Mouse (Mus musculus) hindbrain, embryonic 12.5 days (tissue): ENCODE data around the gene Pomt2. TPM values are rescaled to one million over a fixed set of nuclear protein-coding genes. Genes with fewer than 3 reads are reported as not detected.

ENCODE experiments used
- ATAC-seq: fragments of 200-750 bp; cut with Nextera tagmentation; 2 replicates; pipeline ENCODE4 v1.8.0; 2017; ENCODE audit warnings: moderate TSS enrichment; ENCODE audit not compliant: low FRiP score
- H3K27ac ChIP-seq: fragments of 300-500 bp; sonication (generic); 2 replicates; pipeline ENCODE4 v1.5.1; 2016; ENCODE audit warnings: mild to moderate bottlenecking
- H3K27me3 ChIP-seq: fragments of 300-500 bp; sonication (generic); 2 replicates; pipeline ENCODE4 v1.6.1; 2016; ENCODE audit warnings: mild to moderate bottlenecking
- H3K36me3 ChIP-seq: fragments of 300-500 bp; sonication (generic); 2 replicates; pipeline ENCODE4 v1.6.1; 2016; ENCODE audit warnings: mild to moderate bottlenecking
- H3K4me1 ChIP-seq: fragments of 300-500 bp; sonication (generic); 2 replicates; pipeline ENCODE4 v1.6.1; 2016
- H3K4me2 ChIP-seq: fragments of 300-500 bp; sonication (generic); replicated peaks from 2 replicates; pipeline ENCODE4 v1.6.1; 2016; ENCODE audit warnings: mild to moderate bottlenecking
- H3K4me3 ChIP-seq: fragments of 300-500 bp; sonication (generic); 2 replicates; pipeline ENCODE4 v1.5.1; 2016; ENCODE audit warnings: mild to moderate bottlenecking
- H3K9ac ChIP-seq: fragments of 300-500 bp; sonication (generic); 2 replicates; pipeline ENCODE4 v1.6.1; 2016; ENCODE audit warnings: mild to moderate bottlenecking, moderate library complexity
- H3K9me3 ChIP-seq: fragments of 300-500 bp; sonication (generic); replicated peaks from 2 replicates; pipeline ENCODE4 v1.6.1; 2016; ENCODE audit warnings: mild to moderate bottlenecking
- WGBS: fragments of 180-500 bp; shearing (Covaris S2); methylation state at CpG from one replicate; pipeline ENCODE4 v1.1.7; 2016; 5-methylcytosine and 5-hydroxymethylcytosine counted together
- polyA plus RNA-seq: library from polyadenylated mRNA; unstranded; fragments of >200 nt; fragmentation: Nextera tagmentation; extraction: Ambion mirVana; gene quantifications from 2 replicates; pipeline ENCODE4 v1.2.1, GENCODE M21; 2016

Gene Pomt2
- polyA plus RNA-seq, 1 experiment from 2014 or later, result 16.2 TPM

GRCm38 (mm10) chr12:87121918-87122589, 25.7 kb downstream of the Pomt2 start:
- no peak overlapping the region for H3K4me2 ChIP-seq
- H3K36me3 ChIP-seq, result peaks cover 50% of the 10 kb centered on the region
- H3K27me3 ChIP-seq, result no peaks in the 10 kb centered on the region
- H3K9me3 ChIP-seq, result no peaks in the 10 kb centered on the region
- 97% methylated on average over 4 of the region's 4 CpGs for WGBS
- no peaks in the 10 kb centered on the region for H3K4me1 ChIP-seq
- H3K27ac ChIP-seq, result no peak overlapping the region
- no peak for ATAC-seq
- H3K4me3 ChIP-seq, result no peak overlapping the region
- H3K9ac ChIP-seq, result no peak overlapping the region

- H3K27me3 ChIP-seq, result peaks cover 15% of the 10 kb centered on the region
- peaks cover under 1% of the 10 kb centered on the region for H3K4me1 ChIP-seq
- H3K36me3 ChIP-seq, result peaks cover 29% of the 10 kb centered on the region
- H3K9ac ChIP-seq, result no peak overlapping the region
- WGBS, result 47% methylated on average over 3 of the region's 3 CpGs
- no peak overlapping the region for H3K4me3 ChIP-seq
- H3K4me2 ChIP-seq, result no peak overlapping the region
- ATAC-seq, result 0 out of 2 replicates have a peak, but pooled peaks have one; percentile 40
- H3K27ac ChIP-seq, result no peak overlapping the region
- no peaks in the 10 kb centered on the region for H3K9me3 ChIP-seq
These were observed 40.3 kb downstream of the Pomt2 start for GRCm38 (mm10) chr12:87107357-87107977.

GRCm38 (mm10) chr12:87104796-87105195, 43.0 kb downstream of the Pomt2 start:
- Histone ChIP-seq H3K36me3 (peaks cover 13% of the 10 kb centered on the region; the same call in 1 of the 2 replicates), H3K4me1 (peaks cover 10% of the 10 kb centered on the region), H3K4me2 (no peak overlapping the region), H3K9ac (no peak overlapping the region), H3K27ac (no peak overlapping the region), H3K9me3 (no peaks in the 10 kb centered on the region), H3K27me3 (peaks cover 41% of the 10 kb centered on the region), H3K4me3 (no peak overlapping the region)
- 87% methylated on average over 4 of the region's 4 CpGs for WGBS
- no peak for ATAC-seq

- Histone ChIP-seq H3K27me3 (peaks cover 45% of the 10 kb centered on the region), H3K4me2 (no peak overlapping the region), H3K4me1 (peaks cover 10% of the 10 kb centered on the region), H3K4me3 (no peak overlapping the region), H3K9ac (no peak overlapping the region), H3K27ac (no peak overlapping the region), H3K9me3 (no peaks in the 10 kb centered on the region), H3K36me3 (peaks cover 4% of the 10 kb centered on the region; the same call in 1 of the 2 replicates)
- ATAC-seq, result no peak
- WGBS, result 95% methylated on average over 4 of the region's 4 CpGs
These were observed 44.3 kb downstream of the Pomt2 start for GRCm38 (mm10) chr12:87103471-87103870.

GRCm38 (mm10) chr12:87102165-87102631, 45.6 kb downstream of the Pomt2 start, which contains the start of gene Ngb:
TSS of gene Ngb (minus strand) at chr12:87102539.
- Histone ChIP-seq H3K36me3 (no peaks in the 10 kb centered on the region), H3K9me3 (no peaks in the 10 kb centered on the region), H3K27ac (no peak within 1 kb of the TSS), H3K9ac (peak within 1 kb of the TSS; percentile 28; the same call in 1 of the 2 replicates), H3K27me3 (peaks cover 46% of the 10 kb centered on the region), H3K4me2 (peak within 1 kb of the TSS; percentile 55), H3K4me3 (peak within 1 kb of the TSS; percentile 31), H3K4me1 (peaks cover 10% of the 10 kb centered on the region)
- peak; percentile 50 for ATAC-seq
- WGBS, result 3% methylated on average over 32 of the region's 32 CpGs

GRCm38 (mm10) chr12:87100331-87100730, 47.4 kb downstream of the Pomt2 start:
- Histone ChIP-seq H3K9me3 (no peaks in the 10 kb centered on the region), H3K4me2 (no peak overlapping the region), H3K27ac (no peak overlapping the region), H3K4me3 (no peak overlapping the region), H3K9ac (no peak overlapping the region), H3K4me1 (peaks cover 13% of the 10 kb centered on the region), H3K36me3 (no peaks in the 10 kb centered on the region), H3K27me3 (peaks cover 46% of the 10 kb centered on the region)
- WGBS, result 83% methylated on average over 4 of the region's 4 CpGs
- no peak for ATAC-seq

GRCm38 (mm10) chr12:87093671-87094070, 54.1 kb downstream of the Pomt2 start:
- ATAC-seq, result no peak
- 79% methylated on average over 6 of the region's 6 CpGs for WGBS

GRCm38 (mm10) chr12:87093249-87093648, 54.5 kb downstream of the Pomt2 start:
- no peak for ATAC-seq
- Histone ChIP-seq H3K9ac (no peak overlapping the region), H3K9me3 (no peaks in the 10 kb centered on the region), H3K4me3 (no peak overlapping the region), H3K4me1 (0 out of 2 replicates have a peak, but pooled peaks cover 3% of the 10 kb centered on the region), H3K36me3 (no peaks in the 10 kb centered on the region), H3K4me2 (no peak overlapping the region), H3K27me3 (no peaks in the 10 kb centered on the region), H3K27ac (no peak overlapping the region)
- WGBS, result 69% methylated on average over 4 of the region's 4 CpGs

More at GRCm38 (mm10) chr12:87093671-87094070, 54.1 kb downstream of the Pomt2 start:
- Histone ChIP-seq H3K4me2 (no peak overlapping the region), H3K4me1 (0 out of 2 replicates have a peak, but pooled peaks cover 3% of the 10 kb centered on the region), H3K36me3 (no peaks in the 10 kb centered on the region), H3K9me3 (no peaks in the 10 kb centered on the region), H3K9ac (no peak overlapping the region), H3K27ac (no peak overlapping the region), H3K4me3 (no peak overlapping the region), H3K27me3 (0 out of 2 replicates have a peak, but pooled peaks cover 3% of the 10 kb centered on the region)

GRCm38 (mm10) chr12:87091916-87092315, 55.9 kb downstream of the Pomt2 start:
- no peaks in the 10 kb centered on the region for H3K27me3 ChIP-seq
- no peak overlapping the region for H3K27ac ChIP-seq
- H3K4me3 ChIP-seq, result no peak overlapping the region
- H3K4me2 ChIP-seq, result no peak overlapping the region
- no peak for ATAC-seq
- H3K9me3 ChIP-seq, result no peaks in the 10 kb centered on the region
- H3K36me3 ChIP-seq, result no peaks in the 10 kb centered on the region
- 88% methylated on average over 2 of the region's 2 CpGs for WGBS
- no peak overlapping the region for H3K9ac ChIP-seq
- H3K4me1 ChIP-seq, result 0 out of 2 replicates have a peak, but pooled peaks cover 3% of the 10 kb centered on the region

GRCm38 (mm10) chr12:87089701-87090100, 58.1 kb downstream of the Pomt2 start:
- 67% methylated on average over 2 of the region's 2 CpGs for WGBS
- no peak overlapping the region for H3K4me3 ChIP-seq
- H3K27me3 ChIP-seq, result no peaks in the 10 kb centered on the region
- no peaks in the 10 kb centered on the region for H3K9me3 ChIP-seq
- H3K27ac ChIP-seq, result no peak overlapping the region
- H3K9ac ChIP-seq, result no peak overlapping the region
- no peaks in the 10 kb centered on the region for H3K4me1 ChIP-seq
- ATAC-seq, result no peak
- H3K4me2 ChIP-seq, result no peak overlapping the region
- H3K36me3 ChIP-seq, result no peaks in the 10 kb centered on the region

- 76% methylated on average over 4 of the region's 4 CpGs for WGBS
- Histone ChIP-seq H3K4me2 (no peak overlapping the region), H3K27ac (no peak overlapping the region), H3K4me3 (no peak overlapping the region), H3K36me3 (no peaks in the 10 kb centered on the region), H3K27me3 (no peaks in the 10 kb centered on the region), H3K9ac (no peak overlapping the region), H3K9me3 (no peaks in the 10 kb centered on the region), H3K4me1 (no peaks in the 10 kb centered on the region)
- no peak for ATAC-seq
These were observed 58.5 kb downstream of the Pomt2 start for GRCm38 (mm10) chr12:87089255-87089654.

- no peak for ATAC-seq
- WGBS, result 43% methylated on average over 4 of the region's 4 CpGs
- H3K4me2 ChIP-seq, result no peak overlapping the region
These were observed 59.4 kb downstream of the Pomt2 start for GRCm38 (mm10) chr12:87088331-87088730.

More at GRCm38 (mm10) chr12:87088331-87088730, 59.4 kb downstream of the Pomt2 start:
- Histone ChIP-seq H3K27me3 (no peaks in the 10 kb centered on the region), H3K4me1 (no peaks in the 10 kb centered on the region), H3K9me3 (no peaks in the 10 kb centered on the region), H3K36me3 (no peaks in the 10 kb centered on the region), H3K9ac (no peak overlapping the region), H3K4me3 (no peak overlapping the region), H3K27ac (no peak overlapping the region)
